Comparison of ENCODE assay signal across 21 mouse cellular contexts in genomic region chr16:83326826-83327225, GRCm38 (mm10).
DNase-seq lines count a peak whose midpoint lies in the region; ATAC-seq and TF ChIP-seq lines count a peak whose summit lies in the region.
"Had no signal": no experiment of that assay in that cellular context is flagged by ENCODE, and none has a peak within 500 bp of the region (broad histone marks: within the 10 kb centered on the region; RNA-seq: fewer than 3 reads in every experiment).

No protein-coding gene starts in this region.

- H3K36me3 ChIP-seq in kidney, postnatal 0 days (ENCODE audit: insufficient read depth, low read length), result no peaks in the 10 kb centered on the region
- no peaks in the 10 kb centered on the region for H3K36me3 ChIP-seq in kidney, embryonic 16.5 days (ENCODE audit: insufficient read depth, low read length)
- no peaks in the 10 kb centered on the region for H3K36me3 ChIP-seq in midbrain, postnatal 0 days (ENCODE audit: insufficient read depth, low read length)
- no peaks in the 10 kb centered on the region for H3K36me3 ChIP-seq in midbrain, embryonic 14.5 days (ENCODE audit: control insufficient read depth, insufficient read depth, low read length)
- H3K36me3 ChIP-seq in limb, embryonic 14.5 days (ENCODE audit: control insufficient read depth, insufficient read depth, low read length), result no peaks in the 10 kb centered on the region
- H3K36me3 ChIP-seq: embryonic facial prominence, embryonic 12.5 days; forebrain, embryonic 12.5 days; hindbrain, embryonic 10.5 days; hindbrain, embryonic 15.5 days had no signal

- no peak for TF ChIP-seq CTCF in kidney, postnatal 0 days (IDR thresholded peaks at IDR 0.05; ENCODE audit: low read depth)
- TF ChIP-seq CTCF in midbrain, postnatal 0 days (IDR thresholded peaks at IDR 0.05), result no peak

- WGBS in kidney, postnatal 0 days, result 54% methylated on average over 2 of the region's 2 CpGs
- 48% methylated on average over 2 of the region's 2 CpGs for WGBS in kidney, embryonic 16.5 days
- 81% methylated on average over 2 of the region's 2 CpGs for WGBS in midbrain, postnatal 0 days
- 83% methylated on average over 2 of the region's 2 CpGs for WGBS in midbrain, embryonic 14.5 days
- 64% methylated on average over 2 of the region's 2 CpGs for WGBS in limb, embryonic 14.5 days

- no peak overlapping the region for H3K9ac ChIP-seq in kidney, postnatal 0 days (ENCODE audit: low read depth, low read length)
- H3K9ac ChIP-seq in kidney, embryonic 16.5 days (replicated peaks; ENCODE audit: low read length), result no peak overlapping the region
- H3K9ac ChIP-seq in midbrain, postnatal 0 days (replicated peaks; ENCODE audit: low read length, poor library complexity, severe bottlenecking), result no peak overlapping the region
- H3K9ac ChIP-seq in midbrain, embryonic 14.5 days (replicated peaks; ENCODE audit: low read length), result no peak overlapping the region
- no peak overlapping the region for H3K9ac ChIP-seq in limb, embryonic 14.5 days (ENCODE audit: low read depth, low read length, severe bottlenecking)
- H3K9ac ChIP-seq: embryonic facial prominence, embryonic 12.5 days; forebrain, embryonic 12.5 days; hindbrain, embryonic 15.5 days had no signal

- no peaks in the 10 kb centered on the region for H3K27me3 ChIP-seq in kidney, postnatal 0 days (ENCODE audit: insufficient read depth, low read length)
- no peaks in the 10 kb centered on the region for H3K27me3 ChIP-seq in kidney, embryonic 16.5 days (ENCODE audit: insufficient read depth, low read length)
- H3K27me3 ChIP-seq in midbrain, postnatal 0 days (ENCODE audit: insufficient read depth, low read length), result no peaks in the 10 kb centered on the region
- no peaks in the 10 kb centered on the region for H3K27me3 ChIP-seq in midbrain, embryonic 14.5 days (ENCODE audit: control insufficient read depth, insufficient read depth, low read length)
- no peaks in the 10 kb centered on the region for H3K27me3 ChIP-seq in limb, embryonic 14.5 days (ENCODE audit: control insufficient read depth, insufficient read depth, low read length)
- H3K27me3 ChIP-seq: embryonic facial prominence, embryonic 12.5 days; forebrain, embryonic 12.5 days; hindbrain, embryonic 15.5 days had no signal

- no peak overlapping the region for H3K4me2 ChIP-seq in kidney, postnatal 0 days (ENCODE audit: low read length)
- no peak overlapping the region for H3K4me2 ChIP-seq in kidney, embryonic 16.5 days (replicated peaks; ENCODE audit: low read depth, low read length)
- no peak overlapping the region for H3K4me2 ChIP-seq in midbrain, postnatal 0 days (ENCODE audit: low read depth, low read length, poor library complexity, severe bottlenecking)
- no peak overlapping the region for H3K4me2 ChIP-seq in midbrain, embryonic 14.5 days (ENCODE audit: low read length)
- H3K4me2 ChIP-seq in limb, embryonic 14.5 days (replicated peaks; ENCODE audit: low read depth, low read length, severe bottlenecking), result no peak overlapping the region
- H3K4me2 ChIP-seq: embryonic facial prominence, embryonic 12.5 days; forebrain, embryonic 12.5 days; heart, embryonic 11.5 days; hindbrain, embryonic 15.5 days had no signal

- peak; percentile 26 to 48 for DNase-seq in cerebellum, postnatal 10 days
- no peak for DNase-seq in cerebellum, adult 8-10 months
- DNase-seq in kidney, postnatal 0 days (ENCODE audit: low spot score), result peak; percentile 6
- peak; percentile 48 for DNase-seq in midbrain, postnatal 0 days (ENCODE audit: low spot score)
- DNase-seq in midbrain, embryonic 14.5 days, result no peak
- DNase-seq in limb, embryonic 14.5 days (ENCODE audit: low spot score), result peak; percentile 78
- DNase-seq in heart, adult 18-20 months, result no peak
- DNase-seq: adrenal gland, adult 2 months; adrenal gland, postnatal 25 days; embryo, embryonic 11 days; gastrocnemius, postnatal 10 days; heart, adult 2 months had no signal

- H3K4me1 ChIP-seq in kidney, postnatal 0 days (replicated peaks; ENCODE audit: insufficient read depth, low read length), result no peaks in the 10 kb centered on the region
- H3K4me1 ChIP-seq in kidney, embryonic 16.5 days (ENCODE audit: insufficient read depth, low read length), result no peaks in the 10 kb centered on the region
- H3K4me1 ChIP-seq in midbrain, postnatal 0 days (ENCODE audit: insufficient read depth, low read length), result no peaks in the 10 kb centered on the region
- H3K4me1 ChIP-seq in midbrain, embryonic 14.5 days (ENCODE audit: control insufficient read depth, insufficient read depth, low read length), result no peaks in the 10 kb centered on the region
- H3K4me1 ChIP-seq in limb, embryonic 14.5 days (ENCODE audit: control insufficient read depth, insufficient read depth, low read length), result no peaks in the 10 kb centered on the region
- H3K4me1 ChIP-seq: embryonic facial prominence, embryonic 12.5 days; forebrain, embryonic 12.5 days; hindbrain, embryonic 10.5 days; hindbrain, embryonic 15.5 days had no signal

- no peak for TF ChIP-seq POLR2A in limb, embryonic 14.5 days (IDR thresholded peaks at IDR 0.05; ENCODE audit: borderline replicate concordance, extremely low read depth, insufficient read depth, insufficient read length)

- no peak overlapping the region for H3K27ac ChIP-seq in kidney, postnatal 0 days
- H3K27ac ChIP-seq in kidney, embryonic 16.5 days (ENCODE audit: low read length), result no peak overlapping the region
- no peak overlapping the region for H3K27ac ChIP-seq in midbrain, postnatal 0 days (ENCODE audit: low read depth, low read length)
- H3K27ac ChIP-seq in midbrain, embryonic 14.5 days (replicated peaks; ENCODE audit: low read depth, low read length), result no peak overlapping the region
- H3K27ac ChIP-seq in limb, embryonic 14.5 days (replicated peaks; ENCODE audit: low read depth, low read length), result no peak overlapping the region
- H3K27ac ChIP-seq: embryonic facial prominence, embryonic 12.5 days; forebrain, embryonic 12.5 days; heart, adult 2 months; hindbrain, embryonic 10.5 days; hindbrain, embryonic 15.5 days had no signal

- no peaks in the 10 kb centered on the region for H3K9me3 ChIP-seq in kidney, postnatal 0 days (replicated peaks; ENCODE audit: low read length)
- no peaks in the 10 kb centered on the region for H3K9me3 ChIP-seq in kidney, embryonic 16.5 days (ENCODE audit: low read length)
- H3K9me3 ChIP-seq in midbrain, postnatal 0 days (ENCODE audit: low read length), result no peaks in the 10 kb centered on the region
- H3K9me3 ChIP-seq in midbrain, embryonic 14.5 days (ENCODE audit: control insufficient read depth, low read length), result no peaks in the 10 kb centered on the region
- H3K9me3 ChIP-seq in limb, embryonic 14.5 days (ENCODE audit: control insufficient read depth, low read length), result no peaks in the 10 kb centered on the region
- H3K9me3 ChIP-seq: embryonic facial prominence, embryonic 12.5 days; forebrain, embryonic 12.5 days; hindbrain, embryonic 10.5 days; hindbrain, embryonic 15.5 days had no signal

- ATAC-seq in kidney, postnatal 0 days (replicated peaks; ENCODE audit: low FRiP score, low read depth), result no peak
- no peak for ATAC-seq in kidney, embryonic 16.5 days (ENCODE audit: low FRiP score, low TSS enrichment)
- no peak for ATAC-seq in midbrain, postnatal 0 days (ENCODE audit: low FRiP score)
- ATAC-seq in midbrain, embryonic 14.5 days (ENCODE audit: low FRiP score, low TSS enrichment), result no peak
- peak; percentile 50 for ATAC-seq in limb, embryonic 14.5 days (ENCODE audit: low FRiP score, low read depth)
- ATAC-seq: forebrain, embryonic 16.5 days; inflammation-experienced regulatory T-cells, adult 6 months; intestine, postnatal 0 days had no signal

- H3K4me3 ChIP-seq in kidney, postnatal 0 days (replicated peaks; ENCODE audit: low read depth, low read length), result no peak overlapping the region
- no peak overlapping the region for H3K4me3 ChIP-seq in kidney, embryonic 16.5 days (ENCODE audit: low read length)
- no peak overlapping the region for H3K4me3 ChIP-seq in midbrain, postnatal 0 days (ENCODE audit: low read depth, low read length)
- H3K4me3 ChIP-seq in midbrain, embryonic 14.5 days (replicated peaks; ENCODE audit: low read depth, low read length), result no peak overlapping the region
- no peak overlapping the region for H3K4me3 ChIP-seq in limb, embryonic 14.5 days (replicated peaks; ENCODE audit: low read length)
- H3K4me3 ChIP-seq: embryonic facial prominence, embryonic 12.5 days; forebrain, embryonic 12.5 days; heart, adult 2 months; hindbrain, embryonic 10.5 days; hindbrain, embryonic 15.5 days had no signal

Comparison
In these comparisons a context has a peak if more than half of its experiments do, and no peak if none do; other contexts are left out.
1. DNase-seq: peak in cerebellum, postnatal 10 days (2 of 2), kidney, postnatal 0 days (single experiment), midbrain, postnatal 0 days (single experiment) and limb, embryonic 14.5 days (single experiment); none in cerebellum, adult 8-10 months (single experiment), midbrain, embryonic 14.5 days (single experiment) and heart, adult 18-20 months (0 of 2).